Mouse (Mus musculus) forebrain, embryonic 16.5 days (tissue): ENCODE results near the gene St6galnac3. TPM values are rescaled to one million over a fixed set of nuclear protein-coding genes. Genes with fewer than 3 reads are reported as not detected.

Experiments used
- ATAC-seq: fragments of 200-750 bp; cut with Nextera tagmentation; 2 replicates; pipeline ENCODE4 v1.8.0; 2017; ENCODE audit warnings: mild to moderate bottlenecking, moderate library complexity
- H3K27ac ChIP-seq: fragments of 300-500 bp; sonication (generic); 2 replicates; pipeline ENCODE4 v1.5.1; 2014; ENCODE audit warnings: low read length, control low read depth
- H3K27me3 ChIP-seq: fragments of 300-500 bp; sonication (generic); replicated peaks from 2 replicates; pipeline ENCODE4 v1.6.1; 2014; ENCODE audit warnings: low read length; ENCODE audit not compliant: control insufficient read depth, insufficient read depth
- H3K36me3 ChIP-seq: fragments of 300-500 bp; sonication (generic); 2 replicates; pipeline ENCODE4 v1.6.1; 2014; ENCODE audit not compliant: control insufficient read depth, insufficient read depth
- H3K4me1 ChIP-seq: fragments of 300-500 bp; sonication (generic); replicated peaks from 2 replicates; pipeline ENCODE4 v1.6.1; 2014; ENCODE audit warnings: low read length; ENCODE audit not compliant: control insufficient read depth, insufficient read depth
- H3K4me2 ChIP-seq: fragments of 300-500 bp; sonication (generic); 2 replicates; pipeline ENCODE4 v1.6.1; 2014; ENCODE audit warnings: mild to moderate bottlenecking, low read length, control low read depth
- H3K4me3 ChIP-seq: fragments of 300-500 bp; sonication (generic); replicated peaks from 2 replicates; pipeline ENCODE4 v1.5.1; 2014; ENCODE audit warnings: mild to moderate bottlenecking, low read length, control low read depth
- H3K9ac ChIP-seq: fragments of 300-500 bp; sonication (generic); replicated peaks from 2 replicates; pipeline ENCODE4 v1.6.1; 2014; ENCODE audit warnings: low read depth, low read length, control low read depth
- H3K9me3 ChIP-seq: fragments of 300-500 bp; sonication (generic); 2 replicates; pipeline ENCODE4 v1.6.1; 2016; ENCODE audit warnings: low read length; ENCODE audit not compliant: control insufficient read depth
- WGBS: fragments of 180-500 bp; shearing (Covaris S2); extraction: QIAGEN DNeasy Blood & Tissue Kit; methylation state at CpG from one replicate; pipeline ENCODE4 v1.1.7; 2014; 5-methylcytosine and 5-hydroxymethylcytosine counted together
- microRNA-seq: library from miRNA; unstranded; fragments of <30 nt; microRNA quantifications from one replicate; pipeline ENCODE4, GENCODE M21; 2017
- polyA plus RNA-seq: library from polyadenylated mRNA; unstranded; fragments of >200 nt; fragmentation: Nextera tagmentation; extraction: Ambion mirVana; gene quantifications from 2 replicates; pipeline ENCODE4 v1.2.1, GENCODE M21; 2015

The St6galnac3 gene
- polyA plus RNA-seq, 1 experiment from 2014 or later: 23.5 TPM

DNA sequence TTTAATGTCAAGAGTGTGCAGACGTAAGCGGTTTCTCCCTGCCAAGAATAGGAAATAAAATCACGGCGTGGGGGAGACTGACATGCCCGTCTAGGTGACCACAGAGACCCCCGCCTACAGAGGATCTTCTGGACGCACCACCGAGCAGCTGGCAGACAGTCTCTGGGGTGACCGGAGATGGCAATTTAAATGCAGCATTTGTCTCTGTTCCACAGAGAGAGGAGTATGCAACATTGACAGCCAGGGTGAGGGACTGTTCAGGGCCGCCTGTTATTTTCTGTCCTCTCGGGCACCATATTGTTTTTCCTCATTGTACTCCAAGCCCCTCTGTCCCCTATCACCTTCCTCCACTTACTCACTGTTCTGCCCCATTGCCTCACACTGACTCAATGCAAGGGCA, 555.2 kb downstream of the St6galnac3 start:
- no peaks in the 10 kb centered on the region for H3K27me3 ChIP-seq
- H3K4me1 ChIP-seq: no peaks in the 10 kb centered on the region
- H3K9me3 ChIP-seq: no peaks in the 10 kb centered on the region
- no peak overlapping the region for H3K4me3 ChIP-seq
- H3K9ac ChIP-seq: no peak overlapping the region
- no peak for ATAC-seq
- 92% methylated on average over 11 of the region's 11 CpGs for WGBS
- no peak overlapping the region for H3K4me2 ChIP-seq
- no peaks in the 10 kb centered on the region for H3K36me3 ChIP-seq
- no peak overlapping the region for H3K27ac ChIP-seq

GRCm38 (mm10) chr3:153161676-153162075, 563.3 kb downstream of the St6galnac3 start:
- H3K36me3 ChIP-seq: no peaks in the 10 kb centered on the region
- H3K4me1 ChIP-seq: no peaks in the 10 kb centered on the region
- H3K4me2 ChIP-seq: no peak overlapping the region
- ATAC-seq: no peak
- no peak overlapping the region for H3K27ac ChIP-seq
- no peaks in the 10 kb centered on the region for H3K9me3 ChIP-seq
- H3K27me3 ChIP-seq: no peaks in the 10 kb centered on the region
- no peak overlapping the region for H3K9ac ChIP-seq
- 68% methylated on average over 9 of the region's 9 CpGs for WGBS
- H3K4me3 ChIP-seq: no peak overlapping the region

- Histone ChIP-seq H3K27ac (no peak overlapping the region), H3K4me1 (no peaks in the 10 kb centered on the region), H3K9me3 (no peaks in the 10 kb centered on the region), H3K9ac (no peak overlapping the region), H3K27me3 (no peaks in the 10 kb centered on the region), H3K4me2 (no peak overlapping the region), H3K36me3 (no peaks in the 10 kb centered on the region), H3K4me3 (no peak overlapping the region)
- 91% methylated on average over 5 of the region's 5 CpGs for WGBS
- no peak for ATAC-seq
Measured at GRCm38 (mm10) chr3:153160683-153161082, 564.3 kb downstream of the St6galnac3 start.

DNA sequence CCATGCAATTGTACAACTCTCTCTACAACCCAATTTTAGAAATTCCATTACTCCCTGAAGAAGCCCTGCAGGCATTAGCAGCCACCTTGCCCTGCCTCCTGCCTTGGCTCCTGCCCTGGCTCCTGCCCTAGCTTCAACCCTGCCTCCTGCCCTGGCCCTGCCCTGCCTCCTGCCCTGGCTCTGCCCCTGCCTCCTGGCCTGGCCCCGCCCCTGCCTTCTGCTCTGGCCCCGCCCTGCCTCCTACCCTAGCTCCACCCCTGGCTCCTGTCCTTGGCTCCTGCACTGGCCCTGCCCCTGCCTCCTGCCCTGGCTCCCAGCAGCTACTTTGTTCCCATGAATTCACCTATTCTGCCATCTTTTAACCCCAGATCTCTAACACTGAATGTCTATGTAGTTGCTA, 576.1 kb downstream of the St6galnac3 start:
- Histone ChIP-seq H3K27me3 (no peaks in the 10 kb centered on the region), H3K27ac (no peak overlapping the region), H3K4me3 (no peak overlapping the region), H3K36me3 (no peaks in the 10 kb centered on the region), H3K4me1 (peaks cover 5% of the 10 kb centered on the region; the same call in 1 of the 2 replicates), H3K9me3 (no peaks in the 10 kb centered on the region), H3K9ac (no peak overlapping the region), H3K4me2 (no peak overlapping the region)
- ATAC-seq: no peak
- WGBS: 13% methylated on average over 2 of the region's 2 CpGs

Small RNAs within 50 kb of the gene (microRNA-seq; reads per million reads assigned to microRNA genes)
- gene Gm27405: not detected

Other genes starting within 250 kb of the St6galnac3 start
- gene Asb17, start 119.0 kb upstream of the St6galnac3 start, polyA plus RNA-seq: not detected in 2 replicates
- gene Msh4, start 181.0 kb upstream of the St6galnac3 start, polyA plus RNA-seq: 0.14 and 0.24 TPM in 2 replicates
- 49.3 and 50.6 TPM in 2 replicates for gene Rabggtb, start 187.8 kb upstream of the St6galnac3 start, polyA plus RNA-seq
- 37.6 and 41.8 TPM in 2 replicates for gene Acadm, start 219.5 kb upstream of the St6galnac3 start, polyA plus RNA-seq
- gene Slc44a5, start 248.3 kb upstream of the St6galnac3 start, polyA plus RNA-seq: 8.3 and 9.1 TPM in 2 replicates